Mouse (Mus musculus) urinary bladder, postnatal 14 days (tissue): ENCODE results near the gene Pacrg.

Source experiments
- DNase-seq: peaks from one replicate; pipeline ENCODE4 v3.0.0; 2021; ENCODE audit warnings: low spot score

Gene Pacrg

GRCm38 (mm10) chr17:10840148-10840707 lies at the start of gene Pacrg, which contains the start of gene Prkn:
Pacrg (minus strand) TSS chr17:10840311.
Prkn (plus strand) TSS chr17:10840384.
- DNase-seq, result peak; percentile 98

GRCm38 (mm10) chr17:10887924-10888323 lies 47.8 kb upstream of the Pacrg start:
- no peak for DNase-seq

- DNase-seq, result no peak
Observed at GRCm38 (mm10) chr17:10882260-10882659, 42.1 kb upstream of the Pacrg start.

DNA sequence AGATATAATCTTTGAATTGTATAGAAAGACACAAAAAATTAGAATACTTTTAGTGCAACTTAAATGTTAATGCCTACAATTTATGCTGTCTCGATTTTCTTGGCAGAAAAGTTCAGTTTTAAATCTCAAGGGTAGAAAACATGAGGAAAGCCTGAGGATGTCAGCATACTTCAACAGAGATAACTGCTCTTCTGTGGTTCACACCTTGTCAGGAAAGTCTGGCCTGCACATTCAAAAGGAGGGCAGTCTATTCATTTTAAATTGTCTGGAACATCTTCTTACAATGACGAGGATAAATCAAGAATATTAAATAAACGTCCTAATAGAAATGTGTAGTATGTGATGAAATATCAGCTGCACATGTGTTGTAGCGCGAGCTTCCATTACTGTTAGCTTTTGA lies 38.9 kb upstream of the Pacrg start:
- DNase-seq, result no peak

DNA sequence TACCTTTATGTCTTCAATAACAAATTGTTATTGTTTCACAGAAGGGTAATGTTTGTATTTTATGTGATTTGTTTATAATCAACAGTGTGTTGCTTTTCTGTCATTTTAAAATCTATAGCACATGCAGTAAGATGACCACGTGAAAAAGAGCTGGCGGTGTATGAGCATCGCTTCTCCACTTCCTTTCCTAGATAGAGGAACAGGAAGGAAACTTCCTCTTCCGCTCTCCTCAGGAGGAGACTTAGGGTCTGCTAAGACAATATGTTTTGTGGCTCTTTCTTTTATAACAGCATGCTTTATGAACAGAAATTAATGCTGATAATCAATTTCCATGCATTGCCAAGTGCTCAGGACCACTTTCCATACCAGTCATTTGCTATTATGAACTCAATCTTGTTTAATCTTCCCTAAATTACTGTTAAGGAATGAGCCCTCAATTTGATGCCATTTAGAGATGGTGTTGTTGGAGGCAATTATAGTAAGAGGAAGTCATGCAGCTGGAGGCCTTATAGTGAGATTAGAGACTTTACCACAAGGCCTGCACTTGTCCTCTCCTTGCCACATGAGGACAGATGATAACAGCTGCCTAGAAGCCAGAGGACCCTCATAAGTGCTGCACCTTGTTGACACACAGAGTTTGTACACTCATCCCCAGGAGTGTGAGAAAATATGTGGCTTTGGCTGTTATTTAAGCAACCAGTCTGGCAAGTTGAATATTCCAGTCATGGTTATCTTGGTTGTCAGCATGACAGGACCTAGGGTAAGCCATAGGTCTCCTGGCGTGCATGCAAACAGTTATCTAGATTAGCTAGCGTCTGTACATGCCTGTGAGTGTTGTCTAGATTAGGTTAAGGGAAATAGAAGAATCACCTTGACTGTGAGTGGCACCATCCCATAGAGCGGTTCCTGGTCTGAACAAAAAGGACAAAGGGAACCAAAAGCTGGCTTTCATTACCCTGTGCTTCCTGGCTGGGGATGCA lies 34.4 kb upstream of the Pacrg start:
- DNase-seq, result no peak

DNA sequence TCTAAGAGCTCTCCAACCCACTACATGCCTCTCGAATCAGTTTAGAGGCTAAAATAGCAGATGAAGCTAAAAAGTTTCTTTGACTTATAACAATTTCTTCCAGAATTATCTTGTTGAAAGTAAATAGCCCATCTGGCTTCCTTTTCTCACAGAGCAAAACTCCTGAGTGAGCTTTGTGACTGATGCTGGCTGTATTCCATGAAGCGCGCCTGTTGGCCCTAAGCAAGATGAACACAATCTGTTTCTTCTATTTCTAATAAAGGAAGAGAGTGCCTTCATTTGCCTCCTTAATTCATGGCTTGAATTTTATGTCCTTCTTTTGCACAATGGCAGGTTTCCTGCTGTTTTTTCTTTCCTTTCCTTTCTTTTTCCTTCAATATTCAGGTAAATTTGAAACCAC lies 14.1 kb upstream of the Pacrg start:
- DNase-seq, result no peak

GRCm38 (mm10) chr17:10840731-10841201 lies 655 bp upstream of the Pacrg start:
- DNase-seq, result peak; percentile 54

DNA sequence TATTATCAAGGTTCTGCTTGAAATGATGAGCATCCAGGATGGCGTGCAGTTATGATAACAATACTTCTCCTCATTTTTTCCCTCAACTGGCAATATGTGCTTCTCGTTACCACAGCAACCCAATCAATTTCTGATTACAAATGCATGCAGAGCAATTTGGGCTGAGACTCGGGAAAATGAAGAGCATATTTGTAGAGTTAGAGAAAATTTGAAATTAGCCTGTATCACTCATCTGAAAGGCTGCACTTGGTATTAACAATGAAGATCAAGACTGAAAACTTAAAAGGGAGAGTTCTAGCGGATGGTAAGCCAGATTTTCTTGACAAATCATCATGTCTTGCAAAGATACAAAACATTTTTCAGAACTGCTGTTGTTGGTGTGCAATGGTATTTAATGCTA lies 21.1 kb downstream of the Pacrg start:
- no peak for DNase-seq

DNA sequence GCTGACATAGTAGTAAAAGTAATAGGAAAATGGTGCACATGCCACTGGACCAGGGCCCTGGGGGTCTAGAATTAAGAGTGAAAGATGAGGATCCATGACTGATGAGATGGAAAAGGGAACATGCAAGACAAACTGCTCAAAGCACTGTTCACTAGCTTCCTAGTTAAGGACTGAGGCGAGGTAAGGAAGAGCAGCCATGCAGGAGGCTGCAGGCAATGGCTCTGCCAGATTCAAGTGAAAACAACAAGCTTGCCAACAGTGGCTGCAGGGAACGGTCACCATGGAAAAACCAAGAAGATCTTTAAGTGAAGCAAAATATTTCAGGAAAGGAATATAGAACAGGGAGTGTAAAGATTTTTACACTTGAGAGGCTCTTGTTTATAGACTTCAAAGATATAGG lies 31.5 kb downstream of the Pacrg start:
- DNase-seq, result no peak

- DNase-seq, result no peak
Observed at GRCm38 (mm10) chr17:10807261-10807998, 32.7 kb downstream of the Pacrg start.

GRCm38 (mm10) chr17:10806692-10807091 lies 33.4 kb downstream of the Pacrg start:
- DNase-seq, result no peak

GRCm38 (mm10) chr17:10791661-10792060 lies 48.5 kb downstream of the Pacrg start:
- no peak for DNase-seq

DNA sequence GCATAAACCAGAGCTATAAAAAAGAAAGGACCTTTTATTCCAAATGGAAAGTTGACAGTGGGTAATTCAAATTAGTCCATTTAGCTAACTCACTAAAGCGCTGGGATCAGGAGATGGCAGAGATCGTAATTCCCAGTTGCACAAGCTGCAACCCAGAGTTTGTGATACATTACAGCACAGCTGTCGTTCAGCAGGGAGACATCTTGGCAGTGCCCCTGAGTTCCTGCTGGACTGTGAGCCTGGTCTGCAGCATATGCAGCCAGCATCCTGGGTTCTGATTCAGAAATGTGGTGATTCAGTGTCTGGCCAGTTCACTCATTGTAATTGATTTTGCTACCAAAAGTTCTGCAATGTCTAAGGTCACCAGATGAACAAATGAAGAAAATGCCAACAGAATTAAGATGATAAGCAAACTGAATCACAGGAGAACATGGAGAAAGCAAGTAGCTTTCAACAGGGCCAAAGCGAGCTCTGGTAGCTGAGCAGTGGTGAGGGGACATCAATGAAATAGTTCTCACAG lies 55.6 kb downstream of the Pacrg start:
- no peak for DNase-seq

DNA sequence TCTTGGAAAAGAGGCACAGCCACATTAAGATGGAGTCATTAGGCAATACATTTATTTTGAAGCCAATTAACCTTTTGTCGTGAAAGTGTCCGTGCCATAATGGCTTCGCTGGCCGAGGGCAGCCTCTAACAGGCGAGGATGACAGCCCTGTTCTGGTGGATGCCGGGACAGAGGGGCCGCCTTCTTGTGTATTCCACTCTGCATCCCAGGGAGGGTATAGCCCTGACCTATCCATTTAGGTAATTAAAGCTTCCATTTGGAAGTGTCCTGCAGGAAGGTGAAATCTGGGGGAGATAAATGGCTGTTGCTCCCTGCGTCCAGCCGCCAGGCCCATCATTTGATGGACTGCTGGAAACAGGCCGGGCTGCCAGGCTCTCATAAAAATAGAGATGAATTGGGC lies 63.6 kb downstream of the Pacrg start:
- no peak for DNase-seq

GRCm38 (mm10) chr17:10774468-10774867 lies 65.6 kb downstream of the Pacrg start:
- DNase-seq, result no peak

DNA sequence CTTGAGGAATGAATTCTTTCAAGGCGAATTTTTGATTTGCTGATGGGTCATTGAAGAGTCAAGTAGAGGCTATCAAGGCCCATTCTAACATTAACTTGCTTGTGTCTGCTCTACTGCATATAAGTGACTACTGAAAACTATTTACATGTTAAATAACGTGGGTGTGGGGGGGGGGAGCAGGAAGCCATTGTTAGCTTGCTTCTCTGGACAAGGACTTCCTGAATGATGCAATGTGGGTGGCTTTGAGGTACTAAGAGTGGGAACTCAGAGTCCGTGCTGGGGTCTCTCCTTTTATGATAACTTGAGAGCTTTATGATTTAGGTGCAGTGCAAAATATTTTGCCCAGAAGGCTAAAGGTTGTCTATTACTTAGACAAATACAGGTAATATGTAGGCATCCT lies 67.9 kb downstream of the Pacrg start:
- no peak for DNase-seq

DNA sequence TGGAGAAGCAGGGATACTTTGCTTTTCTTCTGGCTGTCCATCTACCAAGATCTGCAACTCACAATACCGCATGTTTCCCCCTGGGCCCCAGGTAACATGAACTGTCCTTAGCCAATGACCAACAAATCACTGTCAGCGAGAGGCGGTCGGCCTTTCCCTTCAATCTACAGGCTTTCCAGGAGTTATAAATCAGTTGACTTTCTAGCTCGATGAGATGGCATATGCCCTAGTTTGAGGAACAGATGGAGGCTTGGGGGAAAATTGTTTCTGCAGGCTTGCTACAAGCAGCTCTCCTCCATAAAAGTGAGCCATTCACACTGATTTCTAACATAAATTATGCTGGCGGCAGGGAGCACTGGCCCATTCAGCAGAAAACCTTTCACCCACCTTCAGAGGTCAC lies 70.2 kb downstream of the Pacrg start:
- DNase-seq, result no peak

DNA sequence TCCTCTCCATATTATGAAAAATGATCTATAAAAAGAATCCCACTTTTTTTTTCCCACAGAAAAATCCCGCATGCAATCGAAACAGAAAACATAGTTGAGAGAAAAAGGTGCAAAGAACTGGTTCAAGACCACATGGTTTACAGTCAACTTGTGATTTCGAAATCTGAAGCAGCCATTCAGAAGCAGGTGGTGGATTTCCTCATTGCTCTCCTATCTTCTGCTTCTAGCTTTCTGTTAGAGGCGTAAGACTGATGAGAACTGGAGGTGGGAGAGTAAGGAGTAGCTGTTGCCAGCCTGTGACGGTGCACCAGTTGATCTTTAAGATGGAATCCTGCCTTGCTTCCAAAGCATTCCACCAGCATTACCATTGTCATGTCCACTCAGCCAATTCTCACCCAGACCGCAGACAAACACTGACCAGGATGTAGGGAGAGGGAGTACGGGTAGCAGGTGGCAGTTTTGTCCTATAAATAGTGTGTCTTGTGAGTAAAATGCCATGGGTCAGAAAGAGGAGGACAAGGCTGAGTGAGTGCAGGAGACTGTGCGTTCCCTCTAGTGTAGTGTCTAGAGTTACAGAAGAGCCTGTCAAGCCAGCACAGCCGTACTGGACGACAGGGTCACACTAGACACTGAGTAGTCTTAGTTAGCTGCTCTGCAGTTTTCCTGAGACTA lies 73.2 kb downstream of the Pacrg start:
- no peak for DNase-seq

- no peak for DNase-seq
Observed at GRCm38 (mm10) chr17:10764343-10764742, 75.8 kb downstream of the Pacrg start.

DNA sequence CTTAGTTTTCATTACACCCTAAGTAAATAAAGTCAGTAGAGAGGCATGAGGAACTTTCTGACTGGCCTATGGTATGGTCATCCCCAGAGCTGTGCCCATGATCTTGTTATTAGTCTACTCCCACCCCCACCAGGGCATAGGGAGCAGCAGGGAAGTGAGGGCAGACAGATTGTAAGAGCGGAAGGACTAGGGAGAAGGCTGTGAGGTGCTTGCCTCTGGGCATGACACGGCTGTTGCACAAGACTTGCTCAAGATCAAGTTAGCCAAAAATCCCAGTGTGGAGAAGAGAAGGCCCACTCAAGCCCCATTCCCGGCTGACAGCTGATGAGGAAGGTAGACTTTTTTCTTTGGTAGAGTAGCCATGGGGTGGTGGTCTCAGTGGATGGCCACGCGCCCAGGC lies 82.7 kb downstream of the Pacrg start:
- no peak for DNase-seq

DNA sequence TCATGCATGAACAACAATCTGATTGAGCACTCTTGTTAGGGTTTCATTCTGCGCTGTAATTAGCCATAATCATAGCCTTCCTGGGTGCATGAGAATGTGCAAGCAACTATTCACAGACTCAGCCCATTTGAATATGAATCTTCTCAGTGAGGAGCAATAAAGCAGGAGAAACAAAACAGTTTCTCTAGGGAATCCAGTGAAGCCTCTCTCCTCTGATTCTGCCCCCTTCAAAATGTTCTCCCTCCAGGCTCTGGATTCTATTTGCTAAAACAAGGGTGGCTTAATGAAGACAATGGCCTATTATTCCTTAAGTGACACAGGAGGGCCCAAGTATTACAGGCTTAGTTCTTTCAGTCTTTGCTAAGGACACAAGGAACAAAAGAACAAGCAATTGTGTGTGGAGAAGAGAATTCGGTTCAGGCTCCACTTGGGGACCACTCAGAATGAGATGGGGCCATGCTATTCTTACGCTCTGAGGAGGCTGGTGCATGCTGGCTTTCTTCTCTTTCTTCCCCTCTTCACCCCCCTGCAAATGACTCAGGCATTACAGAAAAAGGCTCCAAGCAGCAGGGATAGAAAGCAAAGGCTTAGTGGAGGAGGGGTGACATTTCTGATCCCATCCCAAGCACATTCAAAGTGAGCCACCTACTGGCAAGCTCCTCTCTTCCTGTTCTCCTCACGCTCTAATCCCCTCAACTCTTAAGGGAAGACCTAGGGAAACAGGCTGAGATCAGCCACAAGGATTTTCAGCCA lies 95.2 kb downstream of the Pacrg start:
- DNase-seq, result peak; percentile 54
